Mouse (Mus musculus): ENCODE data around the gene Lipi. TPM values are rescaled to one million over a fixed set of nuclear protein-coding genes. Genes with fewer than 3 reads are reported as not detected.
A peak's percentile ranks its signal among the peaks of the same experiment; 100 is the strongest.

Gene Lipi
- total RNA-seq (2021): not detected

DNA sequence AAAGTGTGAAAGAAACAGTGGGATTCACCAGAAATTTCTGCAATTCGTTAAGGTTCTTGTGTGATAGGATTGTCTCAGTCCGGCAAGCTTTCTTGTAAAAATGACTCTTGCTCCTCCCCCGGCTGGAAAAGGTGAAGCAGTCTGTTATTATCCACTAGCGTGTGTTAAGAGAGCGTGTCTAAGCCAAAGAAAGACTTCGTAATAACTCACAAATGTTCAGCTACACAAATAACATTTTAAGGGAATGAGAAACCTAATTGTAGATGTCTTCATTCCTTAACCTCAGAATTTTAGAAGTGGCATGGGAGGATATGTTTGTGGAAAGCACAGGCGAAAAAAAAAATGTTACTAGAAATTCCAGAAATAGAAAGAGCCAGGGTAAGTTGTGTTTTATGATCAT is at the start of gene Lipi:
TSS of gene Lipi (minus strand) at position 101 of the 400 bp plus-strand sequence.
- DNase-seq (ENCODE audit: extremely low spot score in 1 of 2, low spot score in 2 of 2): no peak
- intact Hi-C loops (cut with DNase I): no loop called here

DNA sequence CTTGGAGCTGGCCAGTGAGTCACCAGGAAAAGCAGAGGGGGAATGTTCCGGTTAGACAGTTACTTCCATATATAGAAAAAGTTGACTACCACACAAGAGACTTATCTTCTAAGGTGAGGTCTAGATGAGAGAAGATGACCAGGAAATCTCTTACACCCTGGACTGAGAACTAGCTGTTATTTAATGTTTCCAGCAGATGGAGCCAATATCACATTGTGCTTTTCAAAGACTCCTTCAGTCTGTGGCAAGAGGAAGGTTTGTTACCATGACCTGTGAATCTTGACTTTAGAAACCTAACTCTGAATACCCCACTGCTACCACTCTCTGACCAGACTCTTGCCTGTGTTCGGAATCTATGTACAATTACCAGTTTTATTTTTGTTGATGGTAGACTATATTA is 42.0 kb upstream of the Lipi start:
- intact Hi-C loops (cut with DNase I): loop anchor here (5.0 kb wide), 1 partner anchor 1269 kb away; no protein-coding TSS in a partner anchor
- DNase-seq (ENCODE audit: extremely low spot score in 1 of 2, low spot score in 2 of 2): no peak

DNA sequence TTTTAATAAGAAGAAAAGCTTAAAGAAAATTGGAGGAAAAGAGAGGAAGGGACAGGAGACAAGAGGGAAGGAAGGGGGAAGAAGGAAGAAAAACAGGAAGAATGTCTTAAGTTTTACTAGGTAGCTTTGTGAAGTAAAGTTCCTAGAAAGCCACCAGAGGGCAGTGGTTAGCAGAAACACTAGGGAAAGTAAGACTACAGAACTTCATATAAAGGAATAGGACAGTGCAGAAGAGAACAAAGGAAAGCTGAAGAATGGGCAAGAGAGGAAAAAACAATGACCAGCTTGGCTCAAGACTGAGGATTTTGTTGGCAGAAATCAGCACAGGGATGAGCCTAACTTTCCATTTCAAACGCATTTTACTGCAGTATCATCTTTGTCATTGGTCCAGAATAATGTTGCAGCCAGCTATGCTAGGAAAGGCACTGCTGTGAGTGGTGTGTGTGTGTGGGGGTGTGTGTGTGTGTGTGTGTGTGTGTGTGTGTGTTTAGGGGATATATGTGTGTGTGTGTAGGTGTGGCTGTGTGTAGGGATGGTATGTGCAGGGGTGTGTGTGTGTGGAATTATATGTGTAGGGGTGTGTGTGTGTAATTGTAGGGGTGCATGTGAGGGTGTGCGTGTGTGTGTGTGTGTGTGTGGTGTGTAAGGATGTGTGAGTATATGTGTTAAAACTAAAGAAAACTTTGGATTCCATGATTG is 31.9 kb upstream of the Lipi start:
- intact Hi-C loops (cut with DNase I): loop anchor here (5.0 kb wide), 1 partner anchor 1285 kb away; no protein-coding TSS in a partner anchor
- DNase-seq (ENCODE audit: extremely low spot score in 1 of 2, low spot score in 2 of 2): peak in 1 of 2 experiments; percentile 28

DNA sequence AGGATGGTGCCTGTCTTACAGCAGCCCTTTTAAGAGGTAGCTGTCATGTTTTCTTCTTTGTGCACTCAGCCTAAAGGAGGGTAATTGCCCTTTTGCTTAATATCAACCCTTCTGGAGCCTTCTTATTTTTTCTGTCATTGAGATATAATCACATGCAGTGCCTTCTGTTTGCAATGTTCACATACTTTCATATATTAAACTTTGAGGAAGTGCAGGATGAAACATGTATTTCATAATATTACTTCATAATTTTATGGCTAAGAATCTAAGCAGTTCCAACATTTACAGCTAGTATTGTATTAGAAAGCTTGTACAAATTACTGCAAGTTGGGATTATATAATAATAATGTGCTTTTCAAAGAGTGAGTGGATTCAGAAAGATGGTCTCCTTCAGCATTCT is 26.7 kb upstream of the Lipi start:
- intact Hi-C loops (cut with DNase I): no loop called here
- DNase-seq (ENCODE audit: extremely low spot score in 1 of 2, low spot score in 2 of 2): no peak

DNA sequence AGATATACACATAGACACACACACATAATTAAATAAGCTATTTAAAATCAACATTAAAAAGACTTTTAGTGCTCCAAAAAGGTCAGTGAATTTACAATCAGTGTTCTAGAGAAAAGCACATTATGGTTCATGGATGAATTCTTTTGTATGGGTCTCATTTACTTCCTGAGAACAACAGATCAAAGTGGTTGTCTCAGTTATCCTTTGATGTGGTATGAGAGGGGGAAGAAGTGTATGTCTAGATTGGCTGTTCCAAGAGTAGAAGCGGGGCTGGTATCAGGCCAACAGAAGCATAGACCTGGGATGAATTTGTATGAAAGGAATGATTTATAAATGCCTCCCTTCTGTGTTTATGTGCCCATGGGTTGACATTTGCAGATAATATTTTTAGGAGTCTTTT is 20.6 kb upstream of the Lipi start:
- no peak for DNase-seq (ENCODE audit: extremely low spot score in 1 of 2, low spot score in 2 of 2)
- intact Hi-C loops (cut with DNase I): no loop called here

DNA sequence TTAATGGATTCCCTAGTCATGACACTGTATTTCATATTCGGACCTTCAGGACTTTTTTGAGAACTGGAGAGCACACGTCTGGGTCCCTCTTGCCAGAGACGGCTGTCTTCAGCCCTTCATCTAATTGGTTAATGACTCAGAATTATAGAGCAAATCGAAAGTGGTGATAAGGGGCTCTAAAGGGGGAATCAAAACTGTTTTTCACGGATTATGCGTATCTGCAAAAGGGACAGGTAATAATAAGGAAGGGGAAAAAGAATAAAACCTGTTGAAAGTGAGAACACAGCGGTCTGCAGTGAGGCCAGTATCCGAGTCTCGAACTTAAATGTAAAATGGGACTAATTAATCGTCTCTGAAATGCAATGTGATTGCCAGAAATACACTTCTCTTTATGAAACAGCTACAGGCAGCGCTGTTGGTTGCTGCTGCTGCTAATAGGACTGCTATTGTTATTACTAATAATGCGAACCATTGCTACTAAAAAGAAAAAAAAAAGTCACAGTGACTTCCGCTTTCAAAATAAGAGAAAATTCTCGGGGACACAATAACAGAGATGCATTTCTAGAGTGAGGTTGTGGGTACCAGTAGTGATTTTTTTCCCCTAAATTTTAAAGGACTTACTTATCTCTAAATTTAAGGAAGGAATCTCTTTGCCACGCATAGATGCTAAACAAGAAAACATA is 7.8 kb upstream of the Lipi start:
- intact Hi-C loops (cut with DNase I): no loop called here
- DNase-seq (ENCODE audit: extremely low spot score in 1 of 2, low spot score in 2 of 2): no peak

DNA sequence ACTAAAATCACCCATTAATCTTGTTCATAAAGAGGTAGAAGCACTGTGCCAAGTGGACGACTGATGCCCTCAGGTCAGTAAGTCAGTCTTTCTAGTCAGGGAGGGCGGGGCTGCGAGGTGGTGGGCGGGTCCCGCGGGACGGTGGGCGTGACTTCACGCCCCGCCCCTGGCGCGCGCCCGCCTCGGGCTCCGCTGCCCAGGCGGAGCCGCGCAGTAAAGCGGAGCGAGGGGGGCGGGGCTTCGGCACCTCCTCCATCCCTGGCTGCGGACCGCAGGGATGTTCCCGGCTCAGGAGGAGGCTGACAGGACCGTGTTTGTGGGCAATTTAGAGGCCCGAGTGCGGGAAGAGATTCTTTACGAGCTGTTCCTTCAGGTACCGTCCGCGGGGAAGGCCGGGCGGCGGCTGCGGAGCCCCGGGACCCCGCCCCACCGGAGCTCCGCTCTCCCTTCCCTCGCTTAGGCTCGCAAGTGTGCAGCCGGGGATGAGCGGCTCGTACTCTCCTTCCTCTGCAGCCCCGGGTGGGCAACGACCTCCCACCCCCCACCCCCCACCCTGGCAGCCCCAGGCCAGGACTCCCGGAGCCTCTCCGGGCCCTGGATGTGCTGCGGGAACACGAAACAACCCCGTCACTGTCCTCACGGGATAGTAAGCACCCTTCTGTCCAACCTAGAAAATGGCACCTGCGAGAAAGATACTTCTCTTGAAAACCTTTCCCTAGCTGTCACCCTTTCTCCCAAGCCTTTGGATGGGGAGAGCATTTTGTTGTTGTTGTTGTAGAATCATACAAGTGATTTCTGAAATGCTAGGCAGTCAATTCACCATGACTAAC is 7.0 kb upstream of the Lipi start, which contains the start of gene Rbm11:
TSS of gene Rbm11 (plus strand) at position 174 of the 830 bp plus-strand sequence.
- peak; percentile 49 to 90 for DNase-seq (ENCODE audit: extremely low spot score in 1 of 2, low spot score in 2 of 2)
- intact Hi-C loops (cut with DNase I): no loop called here

DNA sequence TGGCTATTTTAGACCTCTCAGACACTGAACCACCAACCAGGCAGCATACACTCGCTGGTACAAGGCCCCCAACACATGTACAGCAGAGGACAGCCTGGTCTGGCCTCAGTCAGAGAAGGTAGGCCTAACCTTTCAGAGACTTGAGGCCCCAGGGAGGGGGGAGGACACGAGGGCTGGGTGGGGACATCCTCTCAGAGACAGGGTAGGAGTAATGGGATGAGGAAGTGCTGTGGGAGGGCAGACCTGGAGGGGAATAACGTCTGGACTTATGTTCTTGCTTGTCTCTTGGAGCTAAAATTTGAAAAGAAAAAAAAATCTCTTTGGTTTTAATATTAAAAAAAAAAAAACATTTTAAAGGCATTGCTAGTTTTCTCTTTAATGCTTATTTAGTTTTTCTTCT is 605 bp upstream of the Lipi start:
- no peak for DNase-seq (ENCODE audit: extremely low spot score in 1 of 2, low spot score in 2 of 2)

DNA sequence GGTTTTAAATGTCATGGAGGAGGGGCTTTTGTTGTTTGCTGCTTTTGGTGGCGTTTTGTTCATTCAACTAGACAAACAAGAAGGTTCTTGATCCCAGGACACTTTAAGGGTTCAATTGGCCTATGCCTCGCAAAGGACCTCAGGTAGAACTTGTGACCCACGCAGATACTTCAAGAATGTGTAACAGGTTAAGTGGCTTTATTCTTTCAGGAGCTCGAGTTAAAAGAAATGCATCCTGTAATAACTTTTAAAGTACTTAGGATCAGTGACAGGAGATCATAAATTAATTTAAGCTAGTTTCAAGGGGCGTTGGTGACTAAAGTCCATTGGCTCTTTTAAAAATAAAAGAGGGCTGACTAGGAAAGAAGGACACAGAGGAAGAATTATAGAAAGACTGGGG is 3.6 kb downstream of the Lipi start:
- intact Hi-C loops (cut with DNase I): no loop called here
- DNase-seq (ENCODE audit: extremely low spot score in 1 of 2, low spot score in 2 of 2): no peak

More for the DNA sequence above, 605 bp upstream of the Lipi start:
- intact Hi-C loops (cut with DNase I): no loop called here

DNA sequence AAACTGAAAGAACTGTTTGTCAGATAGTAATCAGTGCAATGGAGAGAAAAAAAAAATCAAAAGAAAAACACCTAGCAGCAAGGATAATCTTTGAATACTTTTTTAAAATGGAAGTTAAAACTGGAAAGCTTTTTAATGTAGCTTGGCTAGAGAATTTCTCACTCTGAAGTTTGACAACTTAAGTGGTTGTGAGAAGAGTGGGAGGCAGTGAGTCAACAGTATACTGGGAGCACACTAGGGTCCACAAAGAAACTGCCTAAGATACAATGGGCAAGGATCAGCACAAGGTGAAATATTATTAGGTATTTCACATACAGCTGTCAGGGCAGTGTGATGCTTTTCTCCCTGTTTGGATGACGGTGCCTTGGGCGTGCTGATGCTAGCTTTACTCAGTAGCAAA is 23.0 kb downstream of the Lipi start:
- no peak for DNase-seq (ENCODE audit: extremely low spot score in 1 of 2, low spot score in 2 of 2)
- intact Hi-C loops (cut with DNase I): no loop called here

DNA sequence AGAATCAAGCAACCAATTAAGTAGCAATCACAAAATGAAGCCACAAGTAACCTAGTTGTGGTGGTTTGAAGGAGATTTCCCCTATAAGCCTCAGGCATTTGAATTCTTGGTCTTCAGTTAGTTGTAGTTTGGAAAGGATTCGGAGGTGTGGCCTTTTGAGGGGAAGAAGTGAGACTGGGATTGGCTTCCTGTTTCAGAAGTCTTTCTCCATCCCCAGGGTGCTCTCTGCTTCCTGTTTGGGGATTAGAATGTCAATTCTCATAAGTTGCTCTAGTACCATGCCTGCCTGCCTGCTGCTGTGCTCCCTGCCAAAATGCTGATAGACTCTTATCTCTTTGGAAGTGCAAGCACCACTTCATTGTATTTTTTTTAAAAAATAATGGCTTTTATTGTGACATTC is 40.6 kb downstream of the Lipi start:
- DNase-seq (ENCODE audit: extremely low spot score in 1 of 2, low spot score in 2 of 2): no peak

DNA sequence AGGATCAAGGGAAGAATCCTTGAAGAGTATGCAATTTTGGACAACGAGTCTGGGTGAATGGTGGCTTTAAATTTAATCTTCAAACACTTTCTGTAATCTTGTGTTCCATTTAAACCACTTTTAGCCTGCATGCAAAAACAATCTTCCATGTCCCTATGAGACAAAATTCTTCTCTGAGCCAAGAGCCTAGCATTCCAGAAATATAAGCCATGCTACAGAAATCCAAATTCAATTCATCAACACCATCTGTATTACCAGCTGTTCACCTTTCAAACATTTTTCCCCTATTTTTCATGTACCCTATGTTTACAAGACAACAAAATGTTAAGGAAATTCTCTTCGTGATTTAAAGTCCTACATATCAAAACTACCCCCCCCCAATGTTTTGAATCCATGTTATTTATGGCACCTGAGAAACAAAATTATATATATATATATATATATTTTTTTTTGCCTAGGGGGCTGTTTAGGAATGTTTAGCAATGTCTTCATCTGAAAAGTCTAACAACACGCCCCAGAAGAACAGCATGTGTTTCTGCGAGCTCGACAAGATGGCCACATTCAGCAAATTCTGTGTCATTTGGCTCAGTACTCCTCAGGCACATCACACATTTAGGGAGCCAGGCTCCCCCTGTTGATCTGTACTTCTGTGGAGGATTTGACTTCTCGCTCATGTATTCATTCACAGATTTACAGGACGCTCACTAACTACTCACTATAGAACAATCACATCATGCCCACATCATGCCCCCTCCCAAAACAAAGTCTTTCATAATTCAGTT is 47.9 kb downstream of the Lipi start:
- intact Hi-C loops (cut with DNase I): no loop called here

More for the DNA sequence above, 40.6 kb downstream of the Lipi start:
- intact Hi-C loops (cut with DNase I): no loop called here

DNA sequence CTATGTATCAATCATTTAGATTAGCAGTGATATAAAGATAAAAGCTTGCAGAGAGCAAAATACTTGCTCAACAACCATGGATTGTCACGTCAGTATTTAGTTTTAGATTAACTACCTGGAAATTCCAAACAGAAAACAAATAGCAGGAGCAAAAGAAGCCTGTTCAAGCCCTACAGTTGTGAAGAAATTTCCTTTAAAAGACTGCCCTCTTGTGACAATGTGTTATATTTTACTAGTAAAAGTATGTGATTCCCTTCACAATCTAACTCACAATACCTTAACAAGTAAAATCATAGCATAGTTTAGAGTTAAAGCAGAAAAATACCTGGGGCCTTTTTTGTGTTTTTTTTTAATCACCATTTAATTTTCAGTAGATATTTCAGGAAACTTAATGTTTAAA is 54.2 kb downstream of the Lipi start:
- DNase-seq (ENCODE audit: extremely low spot score in 1 of 2, low spot score in 2 of 2): peak in 1 of 2 experiments; percentile 11
- intact Hi-C loops (cut with DNase I): loop anchor here (5.0 kb wide), 1 partner anchor 189 kb away; no protein-coding TSS in a partner anchor

More for the DNA sequence above, 47.9 kb downstream of the Lipi start:
- DNase-seq (ENCODE audit: extremely low spot score in 1 of 2, low spot score in 2 of 2): peak in 1 of 2 experiments; percentile 24

DNA sequence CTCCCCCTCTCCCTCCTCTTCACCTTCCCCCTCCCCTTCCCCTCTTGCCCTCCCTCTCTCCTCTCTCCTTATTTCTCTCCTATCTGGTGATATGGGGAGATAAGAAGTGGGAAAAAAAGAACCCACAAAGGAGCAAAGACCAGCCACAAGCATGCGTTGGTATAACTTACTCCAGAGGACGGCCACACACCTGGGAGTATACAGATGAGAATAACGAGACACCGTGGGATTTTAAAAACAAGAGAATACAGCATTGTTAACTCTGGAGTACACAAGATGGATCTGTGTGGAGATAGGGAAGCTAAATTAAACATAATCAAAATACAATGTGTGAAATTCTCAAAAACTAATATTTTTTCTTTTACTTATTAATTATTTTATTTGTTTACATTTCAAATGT is 89.3 kb downstream of the Lipi start:
- no peak for DNase-seq (ENCODE audit: extremely low spot score in 1 of 2, low spot score in 2 of 2)
- intact Hi-C loops (cut with DNase I): no loop called here

Other genes with a start within 250 kb of the Lipi start
- gene Rbm11, start 6.8 kb upstream of the Lipi start, total RNA-seq (2021): 1 to 10 TPM; 5.6 to 6.5 TPM
- 10 to 100 TPM; 40.1 to 43.0 TPM for gene Hspa13, start 181.0 kb upstream of the Lipi start, total RNA-seq (2021)

All from left cerebral cortex, postnatal 10 days (tissue).